ENCODE assay signal across 8 mouse cellular contexts in the genomic region with DNA sequence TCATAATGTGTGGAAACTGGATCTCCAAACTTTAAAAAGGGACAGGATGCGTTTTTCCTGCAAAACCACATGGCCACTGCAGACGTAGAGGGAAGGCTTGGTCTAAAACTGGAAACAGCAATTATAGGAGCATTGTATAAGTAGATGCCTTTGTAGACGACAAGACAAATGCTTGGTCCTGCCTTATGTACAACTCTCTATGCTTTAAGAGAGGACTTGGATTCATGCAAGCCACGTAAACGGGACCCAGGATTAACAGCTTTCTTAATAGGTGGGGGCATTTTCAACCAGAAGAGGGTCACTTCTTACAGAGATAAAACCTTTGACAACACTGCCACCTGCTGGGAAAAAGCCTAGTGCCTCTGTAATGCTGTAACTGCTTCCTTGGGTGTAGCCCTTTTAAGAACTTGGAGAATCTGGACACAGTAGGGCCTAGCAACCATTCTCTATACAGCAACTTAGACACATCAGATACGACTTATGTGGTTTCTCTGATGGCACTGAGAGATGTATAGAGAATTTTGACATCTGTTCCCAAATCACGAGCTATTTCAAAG.
DNase-seq lines count a peak whose midpoint lies in the region; ATAC-seq and TF ChIP-seq lines count a peak whose summit lies in the region.

No protein-coding gene starts in this region.

- no peak for ATAC-seq in hindbrain, embryonic 14.5 days (ENCODE audit: low FRiP score)
- ATAC-seq in hindbrain, embryonic 13.5 days (ENCODE audit: low FRiP score): no peak
- ATAC-seq in forebrain, embryonic 15.5 days (replicated peaks): peak; percentile 60; the same call in 1 of the 2 replicates
- ATAC-seq in limb, embryonic 11.5 days (ENCODE audit: insufficient number of reproducible peaks, low FRiP score, low TSS enrichment, low read depth): no peak
- no peak for ATAC-seq in inflammation-experienced regulatory T-cells, adult 6 months

- 49% methylated on average over 7 of the region's 7 CpGs for WGBS in hindbrain, embryonic 14.5 days
- WGBS in hindbrain, embryonic 13.5 days: 55% methylated on average over 7 of the region's 7 CpGs
- 38% methylated on average over 7 of the region's 7 CpGs for WGBS in forebrain, embryonic 15.5 days
- 49% methylated on average over 7 of the region's 7 CpGs for WGBS in limb, embryonic 11.5 days

- no peak overlapping the region for H3K9ac ChIP-seq in hindbrain, embryonic 14.5 days
- H3K9ac ChIP-seq in hindbrain, embryonic 13.5 days: no peak overlapping the region
- H3K9ac ChIP-seq in forebrain, embryonic 15.5 days (replicated peaks): no peak overlapping the region
- H3K9ac ChIP-seq in limb, embryonic 11.5 days (ENCODE audit: low read length): no peak overlapping the region

- no peaks in the 10 kb centered on the region for H3K9me3 ChIP-seq in hindbrain, embryonic 14.5 days (ENCODE audit: control insufficient read depth, low read length)
- no peaks in the 10 kb centered on the region for H3K9me3 ChIP-seq in hindbrain, embryonic 13.5 days
- H3K9me3 ChIP-seq in E14TG2a.4 (ENCODE audit: low read length): no peaks in the 10 kb centered on the region
- no peaks in the 10 kb centered on the region for H3K9me3 ChIP-seq in forebrain, embryonic 15.5 days
- no peaks in the 10 kb centered on the region for H3K9me3 ChIP-seq in limb, embryonic 11.5 days (ENCODE audit: control insufficient read depth, low read length)

- no peaks in the 10 kb centered on the region for H3K27me3 ChIP-seq in hindbrain, embryonic 14.5 days (ENCODE audit: control insufficient read depth, insufficient read depth, low read length)
- no peaks in the 10 kb centered on the region for H3K27me3 ChIP-seq in hindbrain, embryonic 13.5 days
- H3K27me3 ChIP-seq in E14TG2a.4 (ENCODE audit: insufficient read depth, low read length): no peaks in the 10 kb centered on the region
- no peaks in the 10 kb centered on the region for H3K27me3 ChIP-seq in forebrain, embryonic 15.5 days
- H3K27me3 ChIP-seq in limb, embryonic 11.5 days (ENCODE audit: control insufficient read depth, insufficient read depth, low read length): no peaks in the 10 kb centered on the region

- H3K4me2 ChIP-seq in hindbrain, embryonic 14.5 days (replicated peaks): no peak overlapping the region
- H3K4me2 ChIP-seq in hindbrain, embryonic 13.5 days: no peak overlapping the region
- no peak overlapping the region for H3K4me2 ChIP-seq in forebrain, embryonic 15.5 days (replicated peaks)
- H3K4me2 ChIP-seq in limb, embryonic 11.5 days (ENCODE audit: low read depth, severe bottlenecking): no peak overlapping the region

- peak; percentile 63 for TF ChIP-seq CTCF in E14TG2a.4 (conservative IDR thresholded peaks at IDR 0.05; ENCODE audit: low read length)

- no peak overlapping the region for H3K4me3 ChIP-seq in hindbrain, embryonic 14.5 days (replicated peaks; ENCODE audit: low read length)
- H3K4me3 ChIP-seq in hindbrain, embryonic 13.5 days: no peak overlapping the region
- H3K4me3 ChIP-seq in E14TG2a.4 (replicated peaks; ENCODE audit: low read length): no peak overlapping the region
- no peak overlapping the region for H3K4me3 ChIP-seq in forebrain, embryonic 15.5 days
- H3K4me3 ChIP-seq in limb, embryonic 11.5 days (ENCODE audit: low read depth, low read length): no peak overlapping the region

- peak; percentile 76 for DNase-seq in hindbrain, embryonic 14.5 days (ENCODE audit: low spot score)
- DNase-seq in adrenal gland, adult 2 months: peak; percentile 19
- peak; percentile 71 for DNase-seq in limb, embryonic 11.5 days (ENCODE audit: low spot score)
- peak; percentile 89 for DNase-seq in retina, embryonic 14.5 days (ENCODE audit: low spot score)

- H3K27ac ChIP-seq in hindbrain, embryonic 14.5 days: no peak overlapping the region
- H3K27ac ChIP-seq in hindbrain, embryonic 13.5 days: no peak overlapping the region
- H3K27ac ChIP-seq in forebrain, embryonic 15.5 days (replicated peaks): no peak overlapping the region
- H3K27ac ChIP-seq in limb, embryonic 11.5 days (replicated peaks; ENCODE audit: low read depth, low read length): no peak overlapping the region

- H3K4me1 ChIP-seq in hindbrain, embryonic 14.5 days (replicated peaks; ENCODE audit: control insufficient read depth, insufficient read depth, low read length): no peaks in the 10 kb centered on the region
- no peaks in the 10 kb centered on the region for H3K4me1 ChIP-seq in hindbrain, embryonic 13.5 days (replicated peaks)
- no peaks in the 10 kb centered on the region for H3K4me1 ChIP-seq in E14TG2a.4 (replicated peaks; ENCODE audit: low read depth, low read length)
- no peaks in the 10 kb centered on the region for H3K4me1 ChIP-seq in forebrain, embryonic 15.5 days
- no peaks in the 10 kb centered on the region for H3K4me1 ChIP-seq in limb, embryonic 11.5 days (ENCODE audit: control insufficient read depth, insufficient read depth, low read length)

- no peaks in the 10 kb centered on the region for H3K36me3 ChIP-seq in hindbrain, embryonic 14.5 days (replicated peaks; ENCODE audit: control insufficient read depth, insufficient read depth)
- H3K36me3 ChIP-seq in hindbrain, embryonic 13.5 days: no peaks in the 10 kb centered on the region
- no peaks in the 10 kb centered on the region for H3K36me3 ChIP-seq in E14TG2a.4 (ENCODE audit: insufficient read depth, low read length)
- H3K36me3 ChIP-seq in forebrain, embryonic 15.5 days: no peaks in the 10 kb centered on the region
- no peaks in the 10 kb centered on the region for H3K36me3 ChIP-seq in limb, embryonic 11.5 days (ENCODE audit: control insufficient read depth, insufficient read depth, low read length)

Comparison
In these comparisons a context has a peak if more than half of its experiments do, and no peak if none do; other contexts are left out.
1. DNase-seq: peak in every context shown above with its lines; median percentile 89 in retina, embryonic 14.5 days; 76 in hindbrain, embryonic 14.5 days; 71 in limb, embryonic 11.5 days; 19 in adrenal gland, adult 2 months.